Mouse (Mus musculus) liver, embryonic 16.5 days (tissue): ENCODE measurements around the gene Tsr3. TPM values are rescaled to one million over a fixed set of nuclear protein-coding genes. Genes with fewer than 3 reads are reported as not detected.
"Not testable (repeated sequence)": the region's sequence is repeated elsewhere in the genome, so short reads cannot be mapped to it uniquely, and the experiment has no call there.

Experiments
- ATAC-seq: fragments of 200-750 bp; cut with Nextera tagmentation; 2 replicates; pipeline ENCODE4 v1.8.0; 2017; ENCODE audit warnings: low read depth, mild to moderate bottlenecking, moderate number of reproducible peaks, moderate library complexity
- H3K27ac ChIP-seq: fragments of 300-500 bp; sonication (generic); 2 replicates; pipeline ENCODE4 v1.5.1; 2014; ENCODE audit warnings: mild to moderate bottlenecking, low read length
- H3K27me3 ChIP-seq: fragments of 300-500 bp; sonication (generic); 2 replicates; pipeline ENCODE4 v1.6.1; 2014; ENCODE audit warnings: low read depth, low read length, mixed read lengths; ENCODE audit not compliant: control insufficient read depth, insufficient read depth
- H3K36me3 ChIP-seq: fragments of 300-500 bp; sonication (generic); 2 replicates; pipeline ENCODE4 v1.6.1; 2014; ENCODE audit warnings: mild to moderate bottlenecking; ENCODE audit not compliant: control insufficient read depth, insufficient read depth
- H3K4me1 ChIP-seq: fragments of 300-500 bp; sonication (generic); 2 replicates; pipeline ENCODE4 v1.6.1; 2014; ENCODE audit warnings: low read depth, low read length, mixed read lengths; ENCODE audit not compliant: control insufficient read depth
- H3K4me2 ChIP-seq: fragments of 300-500 bp; sonication (generic); 2 replicates; pipeline ENCODE4 v1.6.1; 2014; ENCODE audit warnings: low read depth, low read length, mixed read lengths
- H3K4me3 ChIP-seq: fragments of 300-500 bp; sonication (generic); 2 replicates; pipeline ENCODE4 v1.5.1; 2014; ENCODE audit warnings: low read depth, mild to moderate bottlenecking, low read length
- H3K9ac ChIP-seq: fragments of 300-500 bp; sonication (generic); 2 replicates; pipeline ENCODE4 v1.6.1; 2014; ENCODE audit warnings: low read depth, low read length
- H3K9me3 ChIP-seq: fragments of 300-500 bp; sonication (generic); replicated peaks from 2 replicates; pipeline ENCODE4 v1.6.1; 2016; ENCODE audit warnings: low read length; ENCODE audit not compliant: control insufficient read depth
- WGBS: fragments of 180-500 bp; shearing (Covaris S2); extraction: QIAGEN DNeasy Blood & Tissue Kit; methylation state at CpG from one replicate; pipeline ENCODE4 v1.1.7; 2014; ENCODE audit not compliant: insufficient replicate concordance; 5-methylcytosine and 5-hydroxymethylcytosine counted together
- polyA plus RNA-seq: library from polyadenylated mRNA; unstranded; fragments of >200 nt; fragmentation: Nextera tagmentation; extraction: Ambion mirVana; gene quantifications from 2 replicates; pipeline ENCODE4 v1.2.1, GENCODE M21; 2015

The Tsr3 gene
- polyA plus RNA-seq, 1 experiment from 2014 or later = 14.7 TPM

- H3K27ac ChIP-seq = no peak overlapping the region
- H3K9ac ChIP-seq = no peak overlapping the region
- no peak overlapping the region for H3K4me2 ChIP-seq
Observed at GRCm38 (mm10) chr17:25220746-25221145, 19.2 kb upstream of the Tsr3 start.

DNA sequence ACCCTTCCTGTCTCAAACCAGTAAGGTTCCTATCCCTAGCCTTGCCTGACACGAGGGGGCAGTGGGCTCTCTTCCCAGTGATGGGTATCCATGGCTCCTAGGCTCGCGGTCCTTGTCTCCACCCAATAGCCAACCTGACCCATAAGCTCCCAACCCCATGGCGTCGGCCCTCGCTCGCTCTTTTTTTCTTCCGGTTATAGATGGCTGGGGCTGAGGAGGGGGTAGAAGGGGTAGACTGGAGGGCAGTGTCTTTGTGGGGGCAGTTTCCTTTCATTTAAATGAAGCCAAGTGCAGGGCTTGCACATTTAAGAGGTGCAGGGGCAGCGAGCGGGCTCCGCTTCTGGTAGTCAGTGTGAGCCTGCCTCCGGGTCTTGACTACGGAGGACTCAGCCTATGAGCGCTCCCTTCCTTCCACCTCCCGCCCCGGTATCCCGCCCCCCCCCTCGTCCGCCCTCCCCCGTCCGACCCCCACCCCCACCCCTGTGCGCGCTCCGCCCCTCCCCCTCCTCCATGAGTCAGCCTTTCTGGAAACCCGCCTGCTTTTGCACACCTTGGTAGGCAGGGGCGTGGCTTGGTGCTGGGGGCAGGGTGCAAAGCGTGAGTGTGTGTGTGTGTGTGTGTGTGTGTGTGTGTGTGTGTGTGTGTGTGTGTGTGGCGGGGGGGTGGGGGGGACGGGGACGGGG, 18.0 kb upstream of the Tsr3 start:
- under 1% methylated on average over 17 of the region's 30 CpGs for WGBS
- peak; percentile 78 for ATAC-seq
- peak overlapping the region; percentile 84 for H3K27ac ChIP-seq
- no peaks in the 10 kb centered on the region for H3K9me3 ChIP-seq
- no peaks in the 10 kb centered on the region for H3K27me3 ChIP-seq
- H3K36me3 ChIP-seq = no peaks in the 10 kb centered on the region
- H3K4me2 ChIP-seq = peak overlapping the region; percentile 79
- peak overlapping the region; percentile 73 for H3K9ac ChIP-seq
- peak overlapping the region; percentile 78 for H3K4me3 ChIP-seq
- peaks cover 54% of the 10 kb centered on the region for H3K4me1 ChIP-seq

More at GRCm38 (mm10) chr17:25220746-25221145, 19.2 kb upstream of the Tsr3 start:
- Histone ChIP-seq H3K4me3 (no peak overlapping the region), H3K9me3 (no peaks in the 10 kb centered on the region), H3K36me3 (no peaks in the 10 kb centered on the region), H3K27me3 (no peaks in the 10 kb centered on the region), H3K4me1 (peaks cover 42% of the 10 kb centered on the region)
- ATAC-seq = no peak
- 80% methylated on average over 1 of the region's 1 CpGs for WGBS

GRCm38 (mm10) chr17:25222504-25222940, 17.4 kb upstream of the Tsr3 start:
- peak overlapping the region; percentile 81 for H3K9ac ChIP-seq
- WGBS = 4% methylated on average over 14 of the region's 28 CpGs
- peak overlapping the region; percentile 79 for H3K4me2 ChIP-seq
- H3K27me3 ChIP-seq, H3K9me3 ChIP-seq, H3K36me3 ChIP-seq: not testable (repeated sequence)
- peak overlapping the region; percentile 78 for H3K4me3 ChIP-seq
- peak; percentile 71 for ATAC-seq
- peak overlapping the region; percentile 85 for H3K27ac ChIP-seq
- peaks cover 59% of the 10 kb centered on the region for H3K4me1 ChIP-seq

DNA sequence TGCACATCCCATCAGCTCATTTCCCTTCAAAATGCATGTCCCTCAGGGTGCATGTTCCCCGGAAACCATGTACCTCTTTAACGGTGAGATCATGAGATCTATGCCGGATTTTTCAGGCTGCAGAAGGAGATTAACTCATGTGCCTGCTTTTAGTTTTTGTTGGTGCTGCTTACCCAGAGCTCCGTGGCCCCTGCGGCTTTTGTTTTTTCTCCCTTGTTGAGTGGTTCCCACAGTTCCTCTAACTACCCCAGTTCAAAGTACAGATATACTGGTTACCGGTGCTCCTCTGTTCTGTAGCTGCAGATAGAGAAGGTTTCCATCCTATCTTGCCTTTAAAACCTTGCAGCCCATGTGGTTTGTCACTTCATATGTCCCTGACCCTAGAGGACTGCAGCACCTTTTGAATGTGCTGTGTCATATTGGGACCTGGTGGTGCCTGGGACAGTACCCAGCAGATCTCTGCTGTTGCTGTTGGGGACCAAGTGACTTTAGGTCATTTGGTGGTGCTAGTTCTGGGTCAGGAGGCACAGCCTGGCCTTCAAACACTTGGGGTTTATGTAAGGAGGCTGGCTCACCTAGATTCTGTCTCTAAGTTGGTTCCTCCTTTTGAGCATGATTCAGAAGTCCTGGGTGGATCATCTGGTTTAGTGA, 16.9 kb upstream of the Tsr3 start:
- Histone ChIP-seq H3K27ac (peak overlapping the region; percentile 85), H3K36me3 (peaks cover 5% of the 10 kb centered on the region), H3K4me3 (peak overlapping the region; percentile 78), H3K9me3 (no peaks in the 10 kb centered on the region), H3K9ac (peak overlapping the region; percentile 81), H3K4me2 (peak overlapping the region; percentile 76), H3K4me1 (peaks cover 64% of the 10 kb centered on the region), H3K27me3 (no peaks in the 10 kb centered on the region)
- ATAC-seq = peak; percentile 50
- 6% methylated on average over 6 of the region's 6 CpGs for WGBS

- H3K9ac ChIP-seq = peak overlapping the region; percentile 81
- H3K36me3 ChIP-seq = peaks cover 10% of the 10 kb centered on the region
- peak overlapping the region; percentile 76 for H3K4me2 ChIP-seq
- WGBS = 59% methylated on average over 7 of the region's 7 CpGs
- H3K9me3 ChIP-seq = no peaks in the 10 kb centered on the region
- no peaks in the 10 kb centered on the region for H3K27me3 ChIP-seq
- no peak for ATAC-seq
- H3K4me1 ChIP-seq = peaks cover 66% of the 10 kb centered on the region
- H3K4me3 ChIP-seq = peak overlapping the region; percentile 78
- peak overlapping the region; percentile 85 for H3K27ac ChIP-seq
Observed at GRCm38 (mm10) chr17:25224586-25225222, 15.3 kb upstream of the Tsr3 start.

DNA sequence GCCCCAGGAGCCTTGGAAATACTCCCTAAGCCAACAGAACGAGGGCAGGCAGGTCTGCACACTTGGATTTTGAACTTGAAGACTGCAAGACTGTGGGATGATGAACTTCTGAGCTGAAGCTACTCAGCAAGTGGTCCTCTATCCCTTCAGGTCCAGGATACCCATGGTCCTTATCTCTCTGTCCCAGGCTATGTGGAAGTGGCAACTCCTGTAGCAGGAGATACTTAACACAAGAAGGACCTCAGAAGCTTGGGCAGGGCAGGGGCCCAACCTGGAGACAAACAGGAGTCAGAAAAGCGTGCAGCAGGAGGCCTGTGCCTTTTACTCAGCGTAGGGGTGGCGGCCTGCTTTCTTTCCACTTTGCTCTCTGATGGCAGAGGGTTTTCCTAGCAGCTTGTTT, 14.3 kb upstream of the Tsr3 start:
- H3K27me3 ChIP-seq = no peaks in the 10 kb centered on the region
- peak overlapping the region; percentile 47 for H3K4me3 ChIP-seq
- WGBS = 26% methylated on average over 4 of the region's 4 CpGs
- peaks cover 65% of the 10 kb centered on the region for H3K4me1 ChIP-seq
- H3K9ac ChIP-seq = peak overlapping the region; percentile 81
- peak overlapping the region; percentile 85 for H3K27ac ChIP-seq
- peaks cover 12% of the 10 kb centered on the region for H3K36me3 ChIP-seq
- ATAC-seq = peak; percentile 68
- H3K4me2 ChIP-seq = peak overlapping the region; percentile 76
- H3K9me3 ChIP-seq = no peaks in the 10 kb centered on the region

GRCm38 (mm10) chr17:25227991-25228390, 12.0 kb upstream of the Tsr3 start:
- H3K9me3 ChIP-seq = no peaks in the 10 kb centered on the region
- no peak for ATAC-seq
- peaks cover 21% of the 10 kb centered on the region for H3K36me3 ChIP-seq
- no peak overlapping the region for H3K4me3 ChIP-seq
- H3K9ac ChIP-seq = no peak overlapping the region
- no peak overlapping the region for H3K4me2 ChIP-seq
- 0 out of 2 replicates have a peak overlapping the region, but pooled peaks have one; percentile 9 for H3K27ac ChIP-seq
- 75% methylated on average over 5 of the region's 5 CpGs for WGBS
- H3K27me3 ChIP-seq = no peaks in the 10 kb centered on the region
- H3K4me1 ChIP-seq = peaks cover 52% of the 10 kb centered on the region

- not testable (repeated sequence) for H3K4me2 ChIP-seq, H3K27me3 ChIP-seq, H3K4me3 ChIP-seq, ATAC-seq, H3K9me3 ChIP-seq, H3K9ac ChIP-seq, H3K27ac ChIP-seq
- 78% methylated on average over 13 of the region's 17 CpGs for whole genome bisulfite sequencing
- H3K4me1 ChIP-seq = peaks cover 31% of the 10 kb centered on the region
- peaks cover 28% of the 10 kb centered on the region for H3K36me3 ChIP-seq
Observed at GRCm38 (mm10) chr17:25230014-25230655, 9.8 kb upstream of the Tsr3 start.
